Mouse (Mus musculus) lung, adult 2 months (tissue): ENCODE measurements around the gene Cyb5d1. TPM values are rescaled to one million over a fixed set of nuclear protein-coding genes. Genes with fewer than 3 reads are reported as not detected.

Experiments
- DNase-seq: peaks from one replicate; pipeline ENCODE4 v3.0.0; 2022
- H3K4me1 ChIP-seq: fragments of 200-500 bp; 2 replicates; pipeline ENCODE4 v1.6.1; 2011; ENCODE audit warnings: low read length; ENCODE audit not compliant: control insufficient read depth, insufficient read depth
- H3K4me3 ChIP-seq: fragments of 200-500 bp; replicated peaks from 2 replicates; pipeline ENCODE3; 2011; ENCODE audit warnings: low read depth, mild to moderate bottlenecking, control low read depth, low read length; ENCODE audit errors: extremely low read depth
- CTCF ChIP-seq: fragments of 200-500 bp; IDR thresholded peaks from 2 replicates; pipeline ENCODE4 v1.5.1; 2011; ENCODE audit warnings: mild to moderate bottlenecking, low read length, control low read depth; ENCODE audit not compliant: insufficient read depth
- POLR2A ChIP-seq: fragments of 200-500 bp; IDR thresholded peaks from 2 replicates; pipeline ENCODE4 v1.6.1; 2011; ENCODE audit warnings: low read depth, mild to moderate bottlenecking, control low read depth, low read length, borderline replicate concordance; ENCODE audit errors: extremely low read depth
- WGBS: fragments of 180-500 bp; shearing (Covaris S2); methylation state at CpG from one replicate; pipeline ENCODE4 v1.1.7; 2018; 5-methylcytosine and 5-hydroxymethylcytosine counted together
- polyA plus RNA-seq: library from polyadenylated mRNA; depleted of rRNA; stranded (reverse); fragments of >200 nt; gene quantifications from 2 replicates; pipeline ENCODE4 v1.2.3, GENCODE M21; 2012

Cyb5d1 gene
- polyA plus RNA-seq, 1 experiment = 24.7 TPM

DNA sequence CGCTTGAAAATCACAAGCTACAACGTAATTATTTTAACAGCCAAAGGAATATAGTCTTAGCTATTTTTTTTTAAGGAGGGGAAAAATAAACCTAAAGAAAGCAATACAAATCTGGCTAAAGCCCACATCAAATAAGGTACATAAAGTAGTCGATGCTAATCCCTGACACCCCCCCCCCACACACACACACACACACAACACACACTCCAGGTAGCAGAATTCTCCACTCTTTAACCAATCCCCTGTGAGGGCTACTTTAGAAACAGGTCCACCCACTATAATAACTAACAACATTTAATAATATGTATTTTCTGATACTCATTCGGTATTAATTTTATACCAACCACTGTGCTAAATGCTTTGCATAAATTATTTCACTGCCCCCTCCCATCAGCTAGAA lies 21.1 kb upstream of the Cyb5d1 start:
- DNase-seq = no peak
- Histone ChIP-seq H3K4me1 (peaks cover 13% of the 10 kb centered on the region; the same call in 1 of the 2 replicates), H3K4me3 (no peak overlapping the region)
- TF ChIP-seq POLR2A (no peak), CTCF (no peak)
- WGBS = 6% methylated on average over 4 of the region's 4 CpGs

DNA sequence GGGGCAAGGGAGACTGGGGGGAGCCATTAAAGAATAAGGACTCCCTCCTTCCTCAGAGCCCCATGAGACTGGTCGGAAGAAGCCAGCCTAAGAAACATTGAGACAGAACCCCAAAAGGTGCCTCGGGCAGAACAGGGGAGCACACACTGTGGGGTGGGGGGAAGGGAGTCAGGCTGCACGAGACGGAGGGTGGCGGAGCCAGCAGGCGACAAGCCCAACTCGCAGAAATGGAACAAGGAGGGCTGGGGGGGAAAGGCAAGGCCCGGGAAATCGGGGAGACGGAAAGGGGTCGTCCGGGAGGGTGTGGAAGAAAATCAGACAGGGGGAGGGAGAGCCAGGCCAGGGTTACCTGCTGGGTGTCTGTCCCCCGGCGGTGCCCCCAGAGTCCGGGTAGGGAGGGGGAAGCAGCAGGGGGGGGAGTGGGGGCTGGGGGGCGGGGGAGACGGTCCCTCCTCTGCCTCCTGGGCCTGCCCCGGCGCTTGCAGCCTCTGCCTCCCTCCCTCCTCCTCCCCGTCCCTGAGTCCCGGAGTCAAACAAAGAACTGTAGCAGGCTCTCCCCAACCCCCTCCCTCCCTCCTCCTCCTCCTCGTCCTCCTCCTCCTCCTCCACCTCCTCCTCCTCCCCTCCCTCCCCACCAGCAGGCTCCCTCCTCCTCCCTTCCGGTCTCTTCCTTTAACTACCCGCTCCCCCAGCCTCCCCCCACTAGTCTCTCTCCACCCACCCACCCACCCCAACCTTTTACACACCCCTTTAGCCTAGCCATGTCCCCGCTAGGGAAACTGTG lies 20.4 kb upstream of the Cyb5d1 start:
- no peak for TF ChIP-seq CTCF
- TF ChIP-seq POLR2A = peak; percentile 32; the same call in 1 of the 2 replicates
- WGBS = 5% methylated on average over 14 of the region's 25 CpGs
- Histone ChIP-seq H3K4me3 (peak overlapping the region; percentile 66), H3K4me1 (peaks cover 13% of the 10 kb centered on the region; the same call in 1 of the 2 replicates)
- peak; percentile 46 for DNase-seq

- 4% methylated on average over 3 of the region's 3 CpGs for WGBS
- no peak for TF ChIP-seq CTCF
- TF ChIP-seq POLR2A = no peak
- peaks cover 13% of the 10 kb centered on the region; the same call in 1 of the 2 replicates for H3K4me1 ChIP-seq
- H3K4me3 ChIP-seq = peak overlapping the region; percentile 66
- peak; percentile 43 for DNase-seq
Measured at GRCm38 (mm10) chr11:69415327-69415667, 19.9 kb upstream of the Cyb5d1 start.

DNA sequence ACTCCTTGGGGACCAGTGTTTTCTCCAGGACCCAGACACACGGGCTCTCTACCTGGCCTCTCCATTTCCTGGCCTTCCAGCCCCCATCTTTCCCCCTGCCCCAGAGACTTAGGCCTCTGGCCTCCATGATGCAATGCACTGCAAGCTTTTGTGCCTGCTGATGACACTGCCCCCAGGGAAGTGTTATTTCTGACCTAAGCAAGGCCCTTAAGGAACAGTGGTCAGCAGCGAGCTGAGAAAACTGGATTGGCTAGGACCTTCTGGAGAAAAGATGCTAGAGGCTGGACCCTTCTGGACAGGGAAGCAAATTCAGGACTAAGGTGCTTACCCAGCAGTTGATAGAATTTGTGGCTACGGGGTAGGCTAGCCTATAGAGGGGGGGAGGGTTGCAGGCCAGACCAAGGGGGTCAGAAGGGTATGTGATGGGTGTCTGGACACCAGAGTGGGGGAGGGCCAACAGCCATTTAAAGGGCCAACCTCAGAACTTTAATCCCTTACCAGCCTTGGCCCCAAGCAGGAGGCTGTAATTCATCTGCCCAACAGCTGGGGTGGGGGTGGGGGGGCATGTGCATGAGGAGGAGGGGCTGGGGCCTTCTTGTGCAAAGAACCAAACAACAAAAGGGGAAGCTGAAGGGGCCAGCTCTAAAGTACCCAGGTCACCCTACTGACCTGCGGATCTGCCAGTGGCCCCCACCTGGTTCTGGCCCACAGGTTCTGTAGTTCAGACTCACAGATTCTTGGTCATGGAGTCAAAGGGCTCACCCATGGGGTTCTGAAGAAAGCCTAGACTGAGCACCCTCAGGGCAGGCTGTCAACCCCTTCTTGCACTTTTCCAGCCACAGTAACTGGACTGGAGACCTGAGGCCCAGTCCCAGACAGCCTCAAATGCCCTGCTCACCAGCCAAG lies 19.2 kb upstream of the Cyb5d1 start:
- H3K4me1 ChIP-seq = peaks cover 13% of the 10 kb centered on the region; the same call in 1 of the 2 replicates
- WGBS = 35% methylated on average over 4 of the region's 4 CpGs
- peak overlapping the region; percentile 66 for H3K4me3 ChIP-seq
- DNase-seq = no peak
- no peak for TF ChIP-seq CTCF
- TF ChIP-seq POLR2A = no peak

DNA sequence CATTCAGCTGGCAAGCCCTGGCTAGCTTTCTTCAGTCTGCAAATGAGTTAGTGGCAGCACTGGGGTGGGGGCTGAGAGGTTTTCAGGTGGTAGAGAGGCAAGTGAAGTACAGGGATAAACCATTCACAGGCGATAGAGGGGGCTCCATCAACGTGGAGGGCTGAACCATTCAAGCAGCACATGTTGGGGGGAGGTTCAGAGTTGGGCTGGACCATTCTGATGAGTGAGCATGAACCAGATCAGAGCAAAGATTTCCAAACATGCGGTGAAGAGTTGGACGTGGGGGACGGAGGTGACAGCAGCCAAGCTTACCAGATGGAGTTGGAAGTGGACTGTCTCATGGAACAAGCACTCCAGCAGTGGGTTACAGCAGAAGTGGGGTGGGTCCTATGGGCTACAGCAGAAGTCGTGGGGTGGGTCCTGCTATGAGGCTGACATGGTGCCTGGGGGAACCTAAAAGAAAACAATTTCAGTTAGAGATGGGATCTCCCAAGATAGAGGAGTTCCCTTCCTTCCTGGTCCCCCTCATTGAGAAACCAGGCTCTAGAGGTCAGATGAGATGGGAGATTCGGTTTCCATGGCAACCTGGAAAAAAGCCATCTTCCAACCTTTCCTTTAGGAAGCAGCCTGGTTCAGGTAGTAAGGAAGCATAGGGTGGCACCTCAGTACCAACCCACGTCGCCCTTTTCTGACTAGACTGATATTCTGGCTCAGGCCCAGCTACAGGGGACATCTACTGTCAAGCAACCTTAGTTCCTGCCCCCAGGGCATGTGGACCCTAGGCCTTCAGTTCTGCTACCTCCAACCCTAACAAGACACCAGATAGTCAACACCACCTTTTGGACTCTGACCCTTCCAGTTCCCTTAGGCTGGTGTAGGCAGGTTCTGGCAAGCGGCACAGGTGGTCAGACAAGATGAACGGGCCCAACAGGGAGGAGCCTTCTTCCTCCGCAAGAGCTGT lies 18.1 kb upstream of the Cyb5d1 start, which contains the start of gene Kdm6b:
Kdm6b (minus strand) TSS at position 455 of the 961 bp plus-strand sequence.
- peaks cover 13% of the 10 kb centered on the region; the same call in 1 of the 2 replicates for H3K4me1 ChIP-seq
- no peak for DNase-seq
- no peak within 1 kb of the TSS for H3K4me3 ChIP-seq
- no peak for TF ChIP-seq CTCF
- TF ChIP-seq POLR2A = no peak
- 37% methylated on average over 12 of the region's 12 CpGs for WGBS

DNA sequence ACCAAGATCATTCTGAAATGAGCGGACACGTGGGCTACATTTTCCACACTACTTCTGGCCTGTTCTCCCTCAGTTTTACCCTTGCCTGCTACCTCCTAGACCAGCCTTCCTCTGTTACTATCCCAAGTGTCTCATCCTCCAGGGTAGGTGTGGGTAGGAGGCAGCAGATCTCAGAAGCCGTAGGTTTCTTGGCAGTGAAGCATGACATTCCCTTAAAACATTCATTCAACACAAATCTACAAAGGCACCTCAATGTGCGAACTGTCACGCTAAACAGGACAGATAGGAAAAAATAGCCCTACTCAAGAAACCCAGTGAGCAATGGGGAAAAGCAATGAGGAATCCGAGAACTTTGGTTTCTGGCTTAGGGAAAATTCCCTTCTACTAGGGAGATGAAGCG lies 17.1 kb upstream of the Cyb5d1 start:
- TF ChIP-seq CTCF (no peak), POLR2A (no peak)
- WGBS = 75% methylated on average over 7 of the region's 7 CpGs
- H3K4me1 ChIP-seq = peaks cover 19% of the 10 kb centered on the region
- H3K4me3 ChIP-seq = no peak overlapping the region
- DNase-seq = no peak

- H3K4me1 ChIP-seq = peaks cover 19% of the 10 kb centered on the region
- WGBS = 1% methylated on average over 39 of the region's 39 CpGs
- DNase-seq = peak; percentile 62
- TF ChIP-seq CTCF = no peak
- TF ChIP-seq POLR2A = no peak
- peak overlapping the region; percentile 90 for H3K4me3 ChIP-seq
Measured at GRCm38 (mm10) chr11:69411538-69412203, 16.2 kb upstream of the Cyb5d1 start.

GRCm38 (mm10) chr11:69411073-69411535 lies 15.7 kb upstream of the Cyb5d1 start:
- peak overlapping the region; percentile 90 for H3K4me3 ChIP-seq
- under 1% methylated on average over 26 of the region's 26 CpGs for WGBS
- peak; percentile 90 for DNase-seq
- peak; percentile 33; the same call in 1 of the 2 replicates for TF ChIP-seq POLR2A
- no peak for TF ChIP-seq CTCF
- peaks cover 19% of the 10 kb centered on the region for H3K4me1 ChIP-seq
